Mouse (Mus musculus): ENCODE data around the gene Scamp1. TPM values are rescaled to one million over a fixed set of nuclear protein-coding genes. Genes with fewer than 3 reads are reported as not detected.

Scamp1 gene
- polyA plus RNA-seq, 1 experiment, result 0.12 TPM

DNA sequence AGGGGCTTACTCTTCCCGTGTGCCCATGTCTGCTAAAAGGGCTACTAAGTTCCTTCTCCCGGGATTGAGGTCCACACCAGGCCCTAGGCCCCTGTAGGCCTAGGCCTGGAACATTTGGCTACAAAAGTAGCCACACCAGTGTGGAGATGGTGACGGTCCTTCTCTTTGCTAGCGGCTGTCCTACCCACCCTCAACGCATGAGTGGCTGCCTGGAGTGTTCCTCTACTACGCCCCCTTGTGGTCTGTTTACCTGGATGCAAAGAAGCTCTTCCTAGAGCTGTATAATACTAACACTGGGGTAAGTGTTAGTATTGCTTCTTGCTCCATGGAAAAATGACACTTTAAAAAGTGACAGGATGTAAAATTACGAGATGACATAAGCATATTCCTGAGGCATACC, 108.5 kb downstream of the Scamp1 start:
- no peak for TF ChIP-seq TAL1 (IDR thresholded peaks at IDR 0.05; ENCODE audit: low read length)
- TF ChIP-seq GATA1 (IDR thresholded peaks at IDR 0.05; ENCODE audit: low read length), result no peak

GRCm38 (mm10) chr13:94175379-94176050, 110.1 kb downstream of the Scamp1 start:
- no peaks in the 10 kb centered on the region for H3K9me3 ChIP-seq (ENCODE audit: control insufficient read depth, low read length)
- peaks cover 25% of the 10 kb centered on the region for H3K27me3 ChIP-seq (ENCODE audit: control insufficient read depth)
- peak overlapping the region; percentile 64 for H3K4me3 ChIP-seq (replicated peaks)
- peaks cover 44% of the 10 kb centered on the region for H3K4me1 ChIP-seq (ENCODE audit: control insufficient read depth)
- no peaks in the 10 kb centered on the region for H3K36me3 ChIP-seq (ENCODE audit: control insufficient read depth)
- TF ChIP-seq GATA1 (IDR thresholded peaks at IDR 0.05; ENCODE audit: low read length) (no peak), TAL1 (IDR thresholded peaks at IDR 0.05; ENCODE audit: low read length) (no peak)

More for the DNA sequence above, 108.5 kb downstream of the Scamp1 start:
- no peaks in the 10 kb centered on the region for H3K36me3 ChIP-seq (ENCODE audit: control insufficient read depth)
- H3K9me3 ChIP-seq (ENCODE audit: control insufficient read depth, low read length), result no peaks in the 10 kb centered on the region
- peaks cover 25% of the 10 kb centered on the region for H3K27me3 ChIP-seq (ENCODE audit: control insufficient read depth)
- H3K4me1 ChIP-seq (ENCODE audit: control insufficient read depth), result peaks cover 43% of the 10 kb centered on the region
- H3K4me3 ChIP-seq (replicated peaks), result no peak overlapping the region

GRCm38 (mm10) chr13:94174577-94175279, 110.9 kb downstream of the Scamp1 start:
- Histone ChIP-seq H3K36me3 (ENCODE audit: control insufficient read depth) (no peaks in the 10 kb centered on the region), H3K9me3 (ENCODE audit: control insufficient read depth, low read length) (no peaks in the 10 kb centered on the region), H3K4me3 (replicated peaks) (peak overlapping the region; percentile 64), H3K27me3 (ENCODE audit: control insufficient read depth) (peaks cover 25% of the 10 kb centered on the region), H3K4me1 (ENCODE audit: control insufficient read depth) (peaks cover 44% of the 10 kb centered on the region)
- TF ChIP-seq TAL1 (IDR thresholded peaks at IDR 0.05; ENCODE audit: low read length) (no peak), GATA1 (IDR thresholded peaks at IDR 0.05; ENCODE audit: low read length) (no peak)

DNA sequence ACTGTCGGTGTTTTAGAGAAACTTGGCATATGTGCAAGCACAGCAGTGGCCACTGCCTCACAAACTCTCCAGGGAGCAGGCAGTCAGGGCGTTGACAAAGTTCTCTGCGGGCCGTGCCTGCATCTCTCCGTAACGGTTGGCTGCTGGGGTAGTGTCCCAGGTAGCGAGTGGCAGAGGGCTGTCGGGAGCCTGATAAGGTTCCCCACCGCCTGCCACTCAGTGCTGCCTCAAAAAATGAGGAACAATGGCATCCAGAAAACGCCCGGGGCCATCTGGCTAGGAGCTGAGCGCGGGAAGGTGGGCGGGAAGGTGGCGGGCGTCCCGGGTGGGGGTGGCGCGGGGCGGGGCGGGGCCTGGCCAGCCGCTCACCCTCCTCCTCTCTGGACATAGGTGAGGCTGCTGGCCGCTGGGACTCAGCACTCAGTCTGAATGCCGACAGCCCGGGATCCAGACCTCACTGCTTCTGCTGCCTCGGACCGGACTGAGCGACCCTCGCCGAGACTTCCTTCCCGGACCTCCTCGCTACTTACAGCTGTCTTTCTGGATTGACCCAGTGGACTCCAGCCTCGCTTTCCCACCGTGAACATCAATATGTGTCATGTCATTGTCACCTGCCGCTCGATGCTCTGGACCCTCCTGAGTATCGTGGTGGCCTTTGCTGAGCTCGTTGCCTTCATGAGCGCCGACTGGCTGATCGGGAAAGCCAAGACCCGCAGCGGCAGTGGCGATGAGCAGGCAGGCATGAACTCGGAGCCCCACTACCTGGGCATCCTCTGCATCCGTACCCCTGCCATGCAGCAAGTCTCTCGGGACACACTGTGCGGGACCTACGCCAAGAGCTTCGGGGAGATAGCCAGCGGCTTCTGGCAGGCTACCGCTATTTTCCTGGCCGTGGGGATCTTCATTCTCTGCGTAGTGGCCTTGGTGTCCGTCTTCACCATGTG, 111.8 kb downstream of the Scamp1 start:
- Histone ChIP-seq H3K4me1 (ENCODE audit: control insufficient read depth) (peaks cover 44% of the 10 kb centered on the region), H3K36me3 (ENCODE audit: control insufficient read depth) (no peaks in the 10 kb centered on the region), H3K4me3 (replicated peaks) (peak overlapping the region; percentile 64), H3K27me3 (ENCODE audit: control insufficient read depth) (peaks cover 25% of the 10 kb centered on the region), H3K9me3 (ENCODE audit: control insufficient read depth, low read length) (no peaks in the 10 kb centered on the region)
- no peak for TF ChIP-seq TAL1 (IDR thresholded peaks at IDR 0.05; ENCODE audit: low read length)
- no peak for TF ChIP-seq GATA1 (IDR thresholded peaks at IDR 0.05; ENCODE audit: low read length)

DNA sequence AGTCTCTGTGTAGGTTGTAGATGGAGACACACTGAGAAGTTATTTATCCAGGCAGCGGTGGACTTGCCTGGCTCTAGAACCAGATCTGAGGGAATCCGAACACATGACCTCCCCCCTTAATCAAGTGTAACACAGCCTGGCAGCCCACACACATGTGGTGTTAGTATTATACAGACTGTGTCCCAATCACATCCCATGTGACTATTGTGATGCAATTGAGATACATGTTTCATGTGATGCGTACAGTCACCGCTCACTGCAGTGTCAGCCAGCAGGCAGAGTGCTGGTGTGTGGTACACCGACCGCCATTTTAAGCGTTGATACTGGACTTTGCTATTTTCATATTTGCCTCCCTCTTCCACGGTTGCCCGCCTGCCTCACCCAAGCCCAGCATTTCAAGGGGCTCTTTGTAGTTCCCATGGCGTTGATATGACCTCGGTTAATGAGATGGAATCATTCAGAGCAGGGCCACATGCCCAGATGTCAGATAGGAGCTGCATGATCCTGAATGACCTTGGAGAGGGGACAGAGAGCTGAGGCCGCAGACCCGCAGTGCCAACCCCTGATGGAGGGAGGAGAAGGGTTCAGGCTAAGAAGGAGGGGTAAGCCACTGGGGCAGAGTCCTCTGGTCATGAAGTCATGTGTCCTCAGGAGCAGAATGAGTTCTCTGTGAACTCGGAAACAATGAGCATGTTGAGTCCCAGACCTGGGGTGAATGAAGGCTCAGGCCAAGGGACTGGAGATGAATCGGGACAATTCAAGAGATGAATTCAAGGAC, 112.9 kb downstream of the Scamp1 start:
- H3K27me3 ChIP-seq (ENCODE audit: control insufficient read depth), result peaks cover 25% of the 10 kb centered on the region
- no peaks in the 10 kb centered on the region for H3K36me3 ChIP-seq (ENCODE audit: control insufficient read depth)
- TF ChIP-seq TAL1 (IDR thresholded peaks at IDR 0.05; ENCODE audit: low read length), result no peak
- no peak for TF ChIP-seq GATA1 (IDR thresholded peaks at IDR 0.05; ENCODE audit: low read length)
- peaks cover 44% of the 10 kb centered on the region for H3K4me1 ChIP-seq (ENCODE audit: control insufficient read depth)
- H3K4me3 ChIP-seq (replicated peaks), result no peak overlapping the region
- H3K9me3 ChIP-seq (ENCODE audit: control insufficient read depth, low read length), result no peaks in the 10 kb centered on the region

GRCm38 (mm10) chr13:94171612-94172011, 114.0 kb downstream of the Scamp1 start:
- Histone ChIP-seq H3K9me3 (ENCODE audit: control insufficient read depth, low read length) (no peaks in the 10 kb centered on the region), H3K4me3 (replicated peaks) (no peak overlapping the region), H3K27me3 (ENCODE audit: control insufficient read depth) (peaks cover 25% of the 10 kb centered on the region), H3K4me1 (ENCODE audit: control insufficient read depth) (peaks cover 40% of the 10 kb centered on the region), H3K36me3 (ENCODE audit: control insufficient read depth) (no peaks in the 10 kb centered on the region)
- TF ChIP-seq TAL1 (IDR thresholded peaks at IDR 0.05; ENCODE audit: low read length) (no peak), GATA1 (IDR thresholded peaks at IDR 0.05; ENCODE audit: low read length) (no peak)

DNA sequence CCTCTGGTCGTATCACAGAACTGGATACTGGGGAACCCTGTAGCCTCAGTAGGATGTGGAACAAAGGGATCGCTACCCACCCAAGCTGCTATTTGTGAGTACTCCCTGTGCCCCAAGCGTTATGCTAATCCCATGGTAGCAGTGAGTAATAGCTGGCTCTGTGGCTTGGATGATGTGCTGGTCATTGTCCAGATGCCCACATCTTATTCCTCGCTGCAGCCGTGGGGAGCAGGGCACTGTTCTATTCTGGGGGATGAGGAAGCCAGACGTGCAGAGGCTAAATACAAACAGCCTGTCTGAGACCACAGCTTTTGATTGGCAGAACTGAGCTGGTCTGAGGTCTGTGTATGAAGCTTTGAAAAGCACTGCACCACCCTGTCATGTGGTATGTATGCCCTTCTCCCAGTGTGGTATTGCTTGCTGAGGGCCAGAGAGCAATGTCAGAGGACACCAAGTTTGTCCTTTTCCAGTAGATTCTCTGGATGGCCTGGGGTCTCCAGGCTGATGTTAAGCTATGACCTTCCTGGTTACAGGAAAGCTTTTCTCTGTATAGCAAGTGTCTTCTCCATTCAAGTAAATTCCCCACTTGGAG, 116.2 kb downstream of the Scamp1 start:
- TF ChIP-seq GATA1 (IDR thresholded peaks at IDR 0.05; ENCODE audit: low read length) (no peak), TAL1 (IDR thresholded peaks at IDR 0.05; ENCODE audit: low read length) (no peak)
- H3K27me3 ChIP-seq (ENCODE audit: control insufficient read depth), result peaks cover 15% of the 10 kb centered on the region
- no peak overlapping the region for H3K4me3 ChIP-seq (replicated peaks)
- H3K9me3 ChIP-seq (ENCODE audit: control insufficient read depth, low read length), result no peaks in the 10 kb centered on the region
- H3K36me3 ChIP-seq (ENCODE audit: control insufficient read depth), result no peaks in the 10 kb centered on the region
- H3K4me1 ChIP-seq (ENCODE audit: control insufficient read depth), result peaks cover 23% of the 10 kb centered on the region

DNA sequence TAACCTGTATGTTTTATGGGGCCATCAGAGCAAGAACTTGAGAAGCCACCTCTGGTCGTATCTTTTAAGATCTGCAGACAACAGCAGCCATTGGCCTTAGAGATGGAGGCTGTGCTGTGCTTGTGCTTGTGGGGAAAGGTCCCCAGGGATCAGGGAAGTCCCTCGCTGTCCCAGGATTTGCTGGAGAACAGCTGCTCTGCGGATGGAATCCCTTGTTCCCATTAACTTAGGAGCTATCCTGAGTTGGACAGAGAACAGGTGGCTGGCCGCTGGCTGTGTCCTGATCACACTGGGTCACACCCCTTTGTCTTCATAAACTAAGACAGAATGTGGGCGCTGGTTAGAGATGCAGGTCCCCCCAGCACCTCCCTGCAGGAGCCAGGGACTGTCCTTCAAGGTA, 117.3 kb downstream of the Scamp1 start:
- Histone ChIP-seq H3K27me3 (ENCODE audit: control insufficient read depth) (peaks cover 7% of the 10 kb centered on the region; the same call in 1 of the 2 replicates), H3K36me3 (ENCODE audit: control insufficient read depth) (no peaks in the 10 kb centered on the region), H3K9me3 (ENCODE audit: control insufficient read depth, low read length) (no peaks in the 10 kb centered on the region), H3K4me1 (ENCODE audit: control insufficient read depth) (peaks cover 12% of the 10 kb centered on the region), H3K4me3 (replicated peaks) (no peak overlapping the region)
- TF ChIP-seq GATA1 (IDR thresholded peaks at IDR 0.05; ENCODE audit: low read length) (no peak), TAL1 (IDR thresholded peaks at IDR 0.05; ENCODE audit: low read length) (no peak)
